Mouse (Mus musculus) bone marrow macrophage, adult 2 months (primary cell): ENCODE measurements at regions not wholly inside any gene's neighbourhood (a gene's known extent, or its start where the extent isn't known, plus 50 kb on each side); places are given as distances from the start of the nearest gene placed in this dataset.

Experiments used
- CTCF ChIP-seq: IDR thresholded peaks from 2 replicates; pipeline ENCODE4 v1.5.1; 2012; ENCODE audit warnings: low read depth, mild to moderate bottlenecking, low read length, moderate library complexity
- POLR2A ChIP-seq: IDR thresholded peaks from 2 replicates; pipeline ENCODE4 v1.6.1; 2012; ENCODE audit warnings: mild to moderate bottlenecking, low read depth, low read length, borderline replicate concordance

DNA sequence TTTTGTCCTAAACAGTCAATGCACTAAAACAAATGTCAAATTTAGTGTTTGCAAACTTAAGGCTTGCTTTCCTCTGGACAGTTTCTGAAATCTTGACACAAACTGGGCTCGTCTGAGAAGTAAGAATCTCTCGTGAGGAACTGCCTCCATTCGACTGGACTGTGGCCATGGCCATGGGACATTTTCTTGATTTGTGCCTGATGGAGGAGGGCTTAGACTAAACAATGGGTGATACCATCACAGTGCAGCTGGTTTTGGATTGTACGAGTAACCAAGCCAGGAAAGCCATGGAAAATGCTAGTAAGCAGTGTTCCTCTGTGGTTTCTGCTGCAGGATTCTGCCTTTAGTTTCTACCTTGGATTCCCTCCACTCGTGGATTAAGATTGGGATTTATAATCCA is 121.0 kb upstream of the Mmadhc start:
- TF ChIP-seq CTCF: no peak
- no peak for TF ChIP-seq POLR2A
